Mouse (Mus musculus): ENCODE measurements around the gene Ppp1ca. TPM values are rescaled to one million over a fixed set of nuclear protein-coding genes. Genes with fewer than 3 reads are reported as not detected.

Gene Ppp1ca
- total RNA-seq, 2 experiments from 2014 or later = 494 to 527 TPM

- ATAC-seq (replicated peaks; ENCODE audit: poor library complexity, severe bottlenecking) = no peak
These were observed 37.0 kb downstream of the Ppp1ca start for GRCm38 (mm10) chr19:4228891-4229290.

GRCm38 (mm10) chr19:4229451-4230076, 37.7 kb downstream of the Ppp1ca start:
- ATAC-seq (replicated peaks; ENCODE audit: poor library complexity, severe bottlenecking) = no peak

- ATAC-seq (replicated peaks; ENCODE audit: poor library complexity, severe bottlenecking) = no peak
These were observed 38.5 kb downstream of the Ppp1ca start for GRCm38 (mm10) chr19:4230415-4230814.

GRCm38 (mm10) chr19:4231253-4232185, 39.7 kb downstream of the Ppp1ca start, which contains the start of gene Pold4:
Gene Pold4, plus strand, starts transcription at chr19:4231899.
- ATAC-seq (replicated peaks; ENCODE audit: poor library complexity, severe bottlenecking) = peak; percentile 76

GRCm38 (mm10) chr19:4232186-4232572, 40.3 kb downstream of the Ppp1ca start:
- peak; percentile 19 for ATAC-seq (replicated peaks; ENCODE audit: poor library complexity, severe bottlenecking)

- ATAC-seq (replicated peaks; ENCODE audit: poor library complexity, severe bottlenecking) = no peak
These were observed 40.8 kb downstream of the Ppp1ca start for GRCm38 (mm10) chr19:4232651-4233050.

GRCm38 (mm10) chr19:4234548-4234947, 42.7 kb downstream of the Ppp1ca start:
- no peak for ATAC-seq (replicated peaks; ENCODE audit: poor library complexity, severe bottlenecking)

- no peak for ATAC-seq (replicated peaks; ENCODE audit: poor library complexity, severe bottlenecking)
These were observed 48.4 kb downstream of the Ppp1ca start for GRCm38 (mm10) chr19:4240247-4240668.

GRCm38 (mm10) chr19:4242416-4242815, 50.6 kb downstream of the Ppp1ca start:
- ATAC-seq (replicated peaks; ENCODE audit: poor library complexity, severe bottlenecking) = no peak

- no peak for ATAC-seq (replicated peaks; ENCODE audit: poor library complexity, severe bottlenecking)
These were observed 52.9 kb downstream of the Ppp1ca start for GRCm38 (mm10) chr19:4244775-4245174.

Other genes with a start within 250 kb of the Ppp1ca start
Only the 30 nearest of the 31 such genes appear.
- not detected in 2 replicates for gene Aldh3b3, start 233.4 kb upstream of the Ppp1ca start, total RNA-seq (2014; fragmentation: Nextera tagmentation)
- not detected in 2 replicates for gene Aldh3b3, start 233.4 kb upstream of the Ppp1ca start, total RNA-seq (2017)
- not detected in 2 replicates for gene Aldh3b2, start 219.7 kb upstream of the Ppp1ca start, total RNA-seq (2014; fragmentation: Nextera tagmentation)
- gene Aldh3b2, start 219.7 kb upstream of the Ppp1ca start, total RNA-seq (2017) = 0.09 TPM in 1 of 2 replicates, not detected in the other
- 4.1 and 6.4 TPM in 2 replicates for gene Acy3, start 205.5 kb upstream of the Ppp1ca start, total RNA-seq (2014; fragmentation: Nextera tagmentation)
- 0.73 and 4.0 TPM in 2 replicates for gene Acy3, start 205.5 kb upstream of the Ppp1ca start, total RNA-seq (2017)
- gene Tbx10, start 199.3 kb upstream of the Ppp1ca start, total RNA-seq (2014; fragmentation: Nextera tagmentation) = not detected in 2 replicates
- not detected in 2 replicates for gene Tbx10, start 199.3 kb upstream of the Ppp1ca start, total RNA-seq (2017)
- 9.7 and 16.3 TPM in 2 replicates for gene Nudt8, start 191.5 kb upstream of the Ppp1ca start, total RNA-seq (2014; fragmentation: Nextera tagmentation)
- gene Nudt8, start 191.5 kb upstream of the Ppp1ca start, total RNA-seq (2017) = 4.4 and 10.5 TPM in 2 replicates
- 0.30 and 3.0 TPM in 2 replicates for gene Gm49405, start 191.4 kb upstream of the Ppp1ca start, total RNA-seq (2014; fragmentation: Nextera tagmentation)
- gene Gm49405, start 191.4 kb upstream of the Ppp1ca start, total RNA-seq (2017) = 1.2 and 1.3 TPM in 2 replicates
- gene Doc2g, start 188.8 kb upstream of the Ppp1ca start, total RNA-seq (2014; fragmentation: Nextera tagmentation) = 3.0 and 7.0 TPM in 2 replicates
- 0.46 and 2.9 TPM in 2 replicates for gene Doc2g, start 188.8 kb upstream of the Ppp1ca start, total RNA-seq (2017)
- 93.8 and 132 TPM in 2 replicates for gene Ndufv1, start 179.3 kb upstream of the Ppp1ca start, total RNA-seq (2014; fragmentation: Nextera tagmentation)
- 222 and 241 TPM in 2 replicates for gene Ndufv1, start 179.3 kb upstream of the Ppp1ca start, total RNA-seq (2017)
- gene Gstp1, start 154.1 kb upstream of the Ppp1ca start, total RNA-seq (2014; fragmentation: Nextera tagmentation) = 235 and 335 TPM in 2 replicates
- 84.1 and 120 TPM in 2 replicates for gene Gstp1, start 154.1 kb upstream of the Ppp1ca start, total RNA-seq (2017)
- gene Gstp2, start 146.0 kb upstream of the Ppp1ca start, total RNA-seq (2014; fragmentation: Nextera tagmentation) = not detected in 2 replicates
- 4.3 TPM in 1 of 2 replicates, not detected in the other for gene Gstp2, start 146.0 kb upstream of the Ppp1ca start, total RNA-seq (2017)
- gene Gstp3, start 132.5 kb upstream of the Ppp1ca start, total RNA-seq (2014; fragmentation: Nextera tagmentation) = not detected in 2 replicates
- gene Gstp3, start 132.5 kb upstream of the Ppp1ca start, total RNA-seq (2017) = 0.65 TPM in 1 of 2 replicates, not detected in the other
- gene Cabp2, start 110.5 kb upstream of the Ppp1ca start, total RNA-seq (2014; fragmentation: Nextera tagmentation) = not detected in 2 replicates
- not detected in 2 replicates for gene Cabp2, start 110.5 kb upstream of the Ppp1ca start, total RNA-seq (2017)
- 119 and 155 TPM in 2 replicates for gene Cdk2ap2, start 94.9 kb upstream of the Ppp1ca start, total RNA-seq (2014; fragmentation: Nextera tagmentation)
- 33.7 and 36.5 TPM in 2 replicates for gene Cdk2ap2, start 94.9 kb upstream of the Ppp1ca start, total RNA-seq (2017)
- 11.3 and 16.8 TPM in 2 replicates for gene Pitpnm1, start 92.1 kb upstream of the Ppp1ca start, total RNA-seq (2014; fragmentation: Nextera tagmentation)
- gene Pitpnm1, start 92.1 kb upstream of the Ppp1ca start, total RNA-seq (2017) = 4.5 and 24.3 TPM in 2 replicates
- 19.6 and 60.2 TPM in 2 replicates for gene Aip, start 66.2 kb upstream of the Ppp1ca start, total RNA-seq (2014; fragmentation: Nextera tagmentation)
- gene Aip, start 66.2 kb upstream of the Ppp1ca start, total RNA-seq (2017) = 31.3 and 38.6 TPM in 2 replicates
- gene Gpr152, start 52.3 kb upstream of the Ppp1ca start, total RNA-seq (2014; fragmentation: Nextera tagmentation) = not detected in 2 replicates
- not detected in 2 replicates for gene Gpr152, start 52.3 kb upstream of the Ppp1ca start, total RNA-seq (2017)
- gene Cabp4, start 48.0 kb upstream of the Ppp1ca start, total RNA-seq (2014; fragmentation: Nextera tagmentation) = not detected in 2 replicates
- not detected in 2 replicates for gene Cabp4, start 48.0 kb upstream of the Ppp1ca start, total RNA-seq (2017)
- 143 and 234 TPM in 2 replicates for gene Coro1b, start 43.4 kb upstream of the Ppp1ca start, total RNA-seq (2014; fragmentation: Nextera tagmentation)
- gene Coro1b, start 43.4 kb upstream of the Ppp1ca start, total RNA-seq (2017) = 71.3 and 73.2 TPM in 2 replicates
- 40.8 and 53.6 TPM in 2 replicates for gene Ptprcap, start 38.5 kb upstream of the Ppp1ca start, total RNA-seq (2014; fragmentation: Nextera tagmentation)
- 64.9 and 84.1 TPM in 2 replicates for gene Ptprcap, start 38.5 kb upstream of the Ppp1ca start, total RNA-seq (2017)
- 42.5 and 45.6 TPM in 2 replicates for gene Rps6kb2, start 28.7 kb upstream of the Ppp1ca start, total RNA-seq (2014; fragmentation: Nextera tagmentation)
- 21.0 and 31.6 TPM in 2 replicates for gene Rps6kb2, start 28.7 kb upstream of the Ppp1ca start, total RNA-seq (2017)
- gene Carns1, start 16.6 kb upstream of the Ppp1ca start, total RNA-seq (2014; fragmentation: Nextera tagmentation) = 0.58 and 5.7 TPM in 2 replicates
- 1.1 and 2.9 TPM in 2 replicates for gene Carns1, start 16.6 kb upstream of the Ppp1ca start, total RNA-seq (2017)
- gene Tbc1d10c, start 781 bp upstream of the Ppp1ca start, total RNA-seq (2014; fragmentation: Nextera tagmentation) = 41.1 and 50.1 TPM in 2 replicates
- 11.3 and 18.4 TPM in 2 replicates for gene Tbc1d10c, start 781 bp upstream of the Ppp1ca start, total RNA-seq (2017)
- 27.8 and 41.3 TPM in 2 replicates for gene Rad9a, start 9.6 kb downstream of the Ppp1ca start, total RNA-seq (2014; fragmentation: Nextera tagmentation)
- gene Rad9a, start 9.6 kb downstream of the Ppp1ca start, total RNA-seq (2017) = 16.0 and 16.3 TPM in 2 replicates
- gene Clcf1, start 22.2 kb downstream of the Ppp1ca start, total RNA-seq (2014; fragmentation: Nextera tagmentation) = 6.8 and 7.4 TPM in 2 replicates
- 0.67 and 1.8 TPM in 2 replicates for gene Clcf1, start 22.2 kb downstream of the Ppp1ca start, total RNA-seq (2017)
- not detected in 2 replicates for gene AC109138.7, start 22.3 kb downstream of the Ppp1ca start, total RNA-seq (2014; fragmentation: Nextera tagmentation)
- gene AC109138.7, start 22.3 kb downstream of the Ppp1ca start, total RNA-seq (2017) = not detected in 2 replicates
- gene Pold4, start 39.8 kb downstream of the Ppp1ca start, total RNA-seq (2014; fragmentation: Nextera tagmentation) = 68.6 and 117 TPM in 2 replicates
- 69.5 and 92.0 TPM in 2 replicates for gene Pold4, start 39.8 kb downstream of the Ppp1ca start, total RNA-seq (2017)
- gene Ssh3, start 77.1 kb downstream of the Ppp1ca start, total RNA-seq (2014; fragmentation: Nextera tagmentation) = 17.7 and 25.9 TPM in 2 replicates
- 10.8 and 22.0 TPM in 2 replicates for gene Ssh3, start 77.1 kb downstream of the Ppp1ca start, total RNA-seq (2017)
- 6.8 and 7.2 TPM in 2 replicates for gene Ankrd13d, start 91.1 kb downstream of the Ppp1ca start, total RNA-seq (2014; fragmentation: Nextera tagmentation)
- gene Ankrd13d, start 91.1 kb downstream of the Ppp1ca start, total RNA-seq (2017) = 1.6 and 3.9 TPM in 2 replicates
- 179 and 198 TPM in 2 replicates for gene Grk2, start 114.2 kb downstream of the Ppp1ca start, total RNA-seq (2014; fragmentation: Nextera tagmentation)
- 133 and 181 TPM in 2 replicates for gene Grk2, start 114.2 kb downstream of the Ppp1ca start, total RNA-seq (2017)
- gene Kdm2a, start 206.2 kb downstream of the Ppp1ca start, total RNA-seq (2014; fragmentation: Nextera tagmentation) = 62.9 and 96.0 TPM in 2 replicates
- gene Kdm2a, start 206.2 kb downstream of the Ppp1ca start, total RNA-seq (2017) = 46.5 and 61.7 TPM in 2 replicates

Measured in granulocyte monocyte progenitor cell, adult 5-6 weeks (primary cell).